Mouse (Mus musculus) E14TG2a.4 (cell line): ENCODE results near the gene Orai1.

Experiments
- CTCF ChIP-seq: conservative IDR thresholded peaks from 2 replicates; pipeline ENCODE4 v1.5.1; 2014; ENCODE audit warnings: low read length
- NANOG ChIP-seq: IDR thresholded peaks from 2 replicates; pipeline ENCODE4 v1.6.1; 2014; ENCODE audit warnings: borderline replicate concordance, low read length, mixed read lengths

DNA sequence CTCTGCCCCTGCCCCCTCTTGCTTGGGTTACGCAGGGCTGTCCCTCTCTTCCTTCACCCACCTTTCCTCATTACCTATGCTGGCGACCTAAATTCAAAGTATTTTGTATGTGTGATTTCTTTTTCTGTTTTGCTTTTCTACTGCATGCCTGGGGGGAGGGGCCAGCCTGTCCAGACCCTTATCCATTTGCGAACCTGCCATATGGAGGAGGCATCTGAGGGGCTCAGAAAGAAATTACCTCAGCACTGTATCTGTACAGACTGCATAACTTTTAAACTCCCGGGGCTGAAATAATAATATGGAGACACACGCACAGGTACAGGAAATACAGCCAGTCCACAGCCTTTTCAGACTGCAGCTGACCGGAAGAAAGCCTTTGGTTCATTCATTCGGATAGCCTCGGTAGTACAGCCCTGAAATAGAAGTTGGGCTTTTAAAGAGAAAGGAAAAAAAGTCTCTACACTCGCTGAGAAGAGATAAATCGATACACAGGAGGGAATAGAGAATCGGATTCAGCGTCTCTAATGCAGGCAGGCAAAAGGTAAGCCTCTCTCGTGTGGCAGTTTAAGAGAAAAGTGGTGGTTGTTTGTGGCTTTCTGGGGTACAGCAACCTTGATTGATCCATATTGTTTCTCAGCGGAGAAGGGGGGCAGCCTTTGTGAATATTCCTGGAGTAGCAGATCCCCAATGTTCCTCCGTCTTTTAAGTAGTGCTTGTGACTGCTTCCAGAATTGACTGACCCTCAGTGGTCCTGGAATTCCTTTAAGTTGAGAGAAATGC, 25.1 kb upstream of the Orai1 start, which contains the start of gene Kdm2b:
- no peak for TF ChIP-seq CTCF
- no peak for TF ChIP-seq NANOG
